Mouse (Mus musculus) activated CD4-positive, CD25-positive, alpha-beta regulatory T cell (primary cell): ENCODE results near the gene Zbtb26. TPM values are rescaled to one million over a fixed set of nuclear protein-coding genes. Genes with fewer than 3 reads are reported as not detected.

ENCODE experiments used
- polyA plus RNA-seq, 2 experiments: library from polyadenylated mRNA; unstranded; fragments of 100-300 nt; shearing (Covaris generic); gene quantifications; one replicate each; pipeline ENCODE4 v1.2.1; 2017

The Zbtb26 gene
- polyA plus RNA-seq, result 1 to 10 TPM; 4.2 to 4.3 TPM

GRCm38 (mm10) chr2:37442611-37443591 is at the start of gene Zbtb26, which contains the start of the genes Zbtb6 and Rabgap1:
TSS of gene Zbtb26 (minus strand) at chr2:37443135.
TSS of gene Zbtb6 (minus strand) at chr2:37443171.
TSS of gene Rabgap1 (plus strand) at chr2:37443279.

GRCm38 (mm10) chr2:37422306-37423304 is 20.3 kb downstream of the Zbtb26 start, which contains the start of gene Rc3h2:
TSS of gene Rc3h2 (minus strand) at chr2:37422903.

Other genes starting within 250 kb of the Zbtb26 start
- gene Olfr366, start 231.6 kb downstream of the Zbtb26 start, polyA plus RNA-seq, result under 1 TPM in 1 of 2 experiments, not detected in 1; 0.04 TPM
- gene Olfr368, start 116.6 kb downstream of the Zbtb26 start, polyA plus RNA-seq, result not detected
- gene Pdcl, start 83.8 kb downstream of the Zbtb26 start, polyA plus RNA-seq, result 10 to 100 TPM; 24.0 to 30.8 TPM
- 10 to 100 TPM; 34.9 to 39.5 TPM for gene Rc3h2, start 20.2 kb downstream of the Zbtb26 start, polyA plus RNA-seq
- 1 to 10 TPM; 4.8 to 5.0 TPM for gene Zbtb6, start within 50 bp of the Zbtb26 start, polyA plus RNA-seq
- gene Rabgap1, start 144 bp upstream of the Zbtb26 start, polyA plus RNA-seq, result 10 to 100 TPM; 46.3 to 59.1 TPM
- 1 to 10 TPM in 1 of 2 experiments, under 1 TPM in 1; 0.69 to 2.4 TPM for gene Gpr21, start 73.2 kb upstream of the Zbtb26 start, polyA plus RNA-seq